Mouse (Mus musculus) midbrain, embryonic 16.5 days (tissue): ENCODE results near the gene Nrbp1. TPM values are rescaled to one million over a fixed set of nuclear protein-coding genes. Genes with fewer than 3 reads are reported as not detected.

Source experiments
- ATAC-seq: fragments of 200-750 bp; cut with Nextera tagmentation; 2 replicates; pipeline ENCODE4 v1.8.0; 2017; ENCODE audit warnings: moderate TSS enrichment
- H3K27ac ChIP-seq: fragments of 300-500 bp; sonication (generic); 2 replicates; pipeline ENCODE4 v1.5.1; 2014; ENCODE audit warnings: mild to moderate bottlenecking, low read length, mixed read lengths
- H3K27me3 ChIP-seq: fragments of 300-500 bp; sonication (generic); 2 replicates; pipeline ENCODE4 v1.6.1; 2014; ENCODE audit warnings: low read depth, low read length, mixed read lengths; ENCODE audit not compliant: control insufficient read depth, insufficient read depth
- H3K36me3 ChIP-seq: fragments of 300-500 bp; sonication (generic); 2 replicates; pipeline ENCODE4 v1.6.1; 2014; ENCODE audit warnings: mild to moderate bottlenecking, low read length, moderate library complexity, mixed read lengths; ENCODE audit not compliant: control insufficient read depth, insufficient read depth
- H3K4me1 ChIP-seq: fragments of 300-500 bp; sonication (generic); 2 replicates; pipeline ENCODE4 v1.6.1; 2014; ENCODE audit warnings: mild to moderate bottlenecking, low read length, mixed read lengths; ENCODE audit not compliant: control insufficient read depth, insufficient read depth
- H3K4me2 ChIP-seq: fragments of 300-500 bp; sonication (generic); 2 replicates; pipeline ENCODE4 v1.6.1; 2014; ENCODE audit warnings: mild to moderate bottlenecking, low read length, mixed read lengths
- H3K4me3 ChIP-seq: fragments of 300-500 bp; sonication (generic); 2 replicates; pipeline ENCODE4 v1.5.1; 2014; ENCODE audit warnings: low read depth, mild to moderate bottlenecking, low read length, moderate library complexity, mixed read lengths
- H3K9ac ChIP-seq: fragments of 300-500 bp; sonication (generic); 2 replicates; pipeline ENCODE4 v1.6.1; 2014; ENCODE audit warnings: low read depth, low read length, mixed read lengths
- H3K9me3 ChIP-seq: fragments of 300-500 bp; sonication (generic); replicated peaks from 2 replicates; pipeline ENCODE4 v1.6.1; 2014; ENCODE audit warnings: mild to moderate bottlenecking, low read length, mixed read lengths; ENCODE audit not compliant: control insufficient read depth, poor library complexity, severe bottlenecking
- WGBS: fragments of 180-500 bp; shearing (Covaris S2); extraction: QIAGEN DNeasy Blood & Tissue Kit; methylation state at CpG from one replicate; pipeline ENCODE4 v1.1.7; 2014; 5-methylcytosine and 5-hydroxymethylcytosine counted together
- polyA plus RNA-seq: library from polyadenylated mRNA; unstranded; fragments of >200 nt; fragmentation: Nextera tagmentation; extraction: Ambion mirVana; gene quantifications from 2 replicates; pipeline ENCODE4 v1.2.1, GENCODE M21; 2015

The Nrbp1 gene
- polyA plus RNA-seq, 1 experiment from 2014 or later = 165 TPM

- Histone ChIP-seq H3K36me3 (no peaks in the 10 kb centered on the region), H3K4me3 (peak within 1 kb of the TSS; percentile 89), H3K9ac (peak within 1 kb of the TSS; percentile 96), H3K27me3 (no peaks in the 10 kb centered on the region), H3K4me1 (peaks cover 22% of the 10 kb centered on the region), H3K27ac (peak within 1 kb of the TSS; percentile 87), H3K9me3 (no peaks in the 10 kb centered on the region), H3K4me2 (peak within 1 kb of the TSS; percentile 93)
- ATAC-seq = peak; percentile 84
- 0% methylated on average over 37 of the region's 46 CpGs for WGBS
These were observed 55.0 kb downstream of the Nrbp1 start, which contains the start of gene Fndc4 for GRCm38 (mm10) chr5:31295606-31296141. TSS of gene Fndc4 (minus strand) at chr5:31296080.

- Histone ChIP-seq H3K27me3 (no peaks in the 10 kb centered on the region), H3K4me2 (peak within 1 kb of the TSS; percentile 93), H3K4me1 (peaks cover 16% of the 10 kb centered on the region), H3K4me3 (peak within 1 kb of the TSS; percentile 89), H3K27ac (peak within 1 kb of the TSS; percentile 87), H3K9ac (peak within 1 kb of the TSS; percentile 96), H3K36me3 (no peaks in the 10 kb centered on the region), H3K9me3 (no peaks in the 10 kb centered on the region)
- no peak for ATAC-seq
- whole genome bisulfite sequencing = 82% methylated on average over 13 of the region's 13 CpGs
These were observed 56.5 kb downstream of the Nrbp1 start, which contains the start of gene Gckr for GRCm38 (mm10) chr5:31297047-31297757. TSS of gene Gckr (plus strand) at chr5:31297443.

DNA sequence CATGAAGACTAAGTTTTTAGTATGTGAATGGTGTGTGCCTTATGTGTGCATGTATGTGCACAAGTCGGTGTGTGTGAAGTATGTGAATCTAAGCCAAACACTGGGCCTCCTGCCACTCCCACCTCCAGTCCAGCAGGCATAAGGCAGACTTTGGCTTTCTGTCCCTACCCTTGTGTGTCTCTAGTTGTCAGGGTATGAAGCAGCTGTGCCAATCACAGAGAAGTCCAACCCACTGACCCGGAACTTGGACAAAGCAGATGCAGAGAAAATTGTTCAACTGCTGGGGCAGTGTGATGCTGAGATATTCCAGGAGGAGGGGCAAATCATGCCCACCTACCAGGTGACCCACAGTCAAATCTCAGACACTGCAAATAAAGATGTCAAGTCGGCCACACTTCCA lies 57.3 kb downstream of the Nrbp1 start:
- ATAC-seq = no peak
- 74% methylated on average over 3 of the region's 3 CpGs for WGBS
- H3K4me2 ChIP-seq = no peak overlapping the region

DNA sequence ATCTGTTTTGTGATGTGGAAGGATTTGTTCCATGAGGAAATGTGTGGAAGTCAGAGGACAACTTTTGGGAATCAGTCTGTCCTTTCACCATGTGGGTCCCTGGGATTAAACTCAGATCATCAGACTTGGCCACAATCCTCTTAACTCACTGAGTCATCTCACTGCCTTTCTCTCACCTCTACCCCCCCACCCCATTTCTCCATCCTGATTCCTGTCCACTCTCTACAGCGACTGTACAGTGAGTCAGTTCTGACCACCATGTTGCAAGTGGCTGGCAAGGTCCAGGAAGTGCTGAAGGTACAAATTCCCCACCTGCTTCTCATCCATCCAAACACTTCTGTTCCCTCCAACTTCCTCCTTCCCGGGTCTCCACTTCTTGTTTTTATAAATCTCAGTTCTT lies 57.8 kb downstream of the Nrbp1 start:
- 65% methylated on average over 2 of the region's 2 CpGs for WGBS
- no peak for ATAC-seq
- H3K4me3 ChIP-seq = no peak overlapping the region

More for the DNA sequence above, 57.3 kb downstream of the Nrbp1 start:
- no peak overlapping the region for H3K27ac ChIP-seq
- H3K36me3 ChIP-seq = no peaks in the 10 kb centered on the region
- no peaks in the 10 kb centered on the region for H3K27me3 ChIP-seq
- H3K9me3 ChIP-seq = no peaks in the 10 kb centered on the region
- no peak overlapping the region for H3K9ac ChIP-seq
- no peak overlapping the region for H3K4me3 ChIP-seq
- H3K4me1 ChIP-seq = peaks cover 16% of the 10 kb centered on the region

More for the DNA sequence above, 57.8 kb downstream of the Nrbp1 start:
- no peak overlapping the region for H3K4me2 ChIP-seq
- H3K9ac ChIP-seq = no peak overlapping the region
- H3K36me3 ChIP-seq = no peaks in the 10 kb centered on the region
- no peaks in the 10 kb centered on the region for H3K9me3 ChIP-seq
- H3K27ac ChIP-seq = no peak overlapping the region
- peaks cover 16% of the 10 kb centered on the region for H3K4me1 ChIP-seq
- H3K27me3 ChIP-seq = no peaks in the 10 kb centered on the region

Other genes with a start within 250 kb of the Nrbp1 start
- 171 and 182 TPM in 2 replicates for gene Atraid, start 192.6 kb upstream of the Nrbp1 start, polyA plus RNA-seq
- gene Slc5a6, start 191.9 kb upstream of the Nrbp1 start, polyA plus RNA-seq = 29.4 and 30.3 TPM in 2 replicates
- gene Cad, start 186.1 kb upstream of the Nrbp1 start, polyA plus RNA-seq = 14.5 and 14.8 TPM in 2 replicates
- not detected in 2 replicates for gene Dnajc5g, start 134.6 kb upstream of the Nrbp1 start, polyA plus RNA-seq
- 15.6 and 18.0 TPM in 2 replicates for gene Slc30a3, start 132.6 kb upstream of the Nrbp1 start, polyA plus RNA-seq
- gene Trim54, start 124.2 kb upstream of the Nrbp1 start, polyA plus RNA-seq = not detected in 2 replicates
- gene Ucn, start 102.0 kb upstream of the Nrbp1 start, polyA plus RNA-seq = not detected in 2 replicates
- gene Mpv17, start 86.6 kb upstream of the Nrbp1 start, polyA plus RNA-seq = 48.1 and 54.2 TPM in 2 replicates
- 1.9 and 2.8 TPM in 2 replicates for gene Gm29609, start 61.0 kb upstream of the Nrbp1 start, polyA plus RNA-seq
- 61.7 and 63.6 TPM in 2 replicates for gene Gtf3c2, start 60.7 kb upstream of the Nrbp1 start, polyA plus RNA-seq
- 117 and 125 TPM in 2 replicates for gene Snx17, start 47.6 kb upstream of the Nrbp1 start, polyA plus RNA-seq
- gene Eif2b4, start 47.4 kb upstream of the Nrbp1 start, polyA plus RNA-seq = 81.5 and 93.8 TPM in 2 replicates
- 12.6 and 14.3 TPM in 2 replicates for gene Zfp513, start 38.6 kb upstream of the Nrbp1 start, polyA plus RNA-seq
- 183 and 186 TPM in 2 replicates for gene Ppm1g, start 20.2 kb upstream of the Nrbp1 start, polyA plus RNA-seq
- 0.62 and 0.71 TPM in 2 replicates for gene Gm9970, start 368 bp downstream of the Nrbp1 start, polyA plus RNA-seq
- 2.1 and 2.2 TPM in 2 replicates for gene Krtcap3, start 10.8 kb downstream of the Nrbp1 start, polyA plus RNA-seq
- 32.3 and 40.0 TPM in 2 replicates for gene Ift172, start 50.3 kb downstream of the Nrbp1 start, polyA plus RNA-seq
- gene Fndc4, start 55.2 kb downstream of the Nrbp1 start, polyA plus RNA-seq = 96.2 and 97.6 TPM in 2 replicates
- gene Gckr, start 56.6 kb downstream of the Nrbp1 start, polyA plus RNA-seq = 0.42 and 1.6 TPM in 2 replicates
- 142 and 146 TPM in 2 replicates for gene Zfp512, start 211.6 kb downstream of the Nrbp1 start, polyA plus RNA-seq
- gene 4930548H24Rik, start 244.9 kb downstream of the Nrbp1 start, polyA plus RNA-seq = 0.16 TPM in 1 of 2 replicates, not detected in the other